Mouse (Mus musculus) MEL (cell line): ENCODE data around the gene Olfr972.
"Not testable (repeated sequence)": the region's sequence is repeated elsewhere in the genome, so short reads cannot be mapped to it uniquely, and the experiment has no call there.

Experiments
- BHLHE40 ChIP-seq: IDR thresholded peaks from 2 replicates; pipeline ENCODE4 v1.6.1; 2012; ENCODE audit warnings: low read depth, mild to moderate bottlenecking, inconsistent platforms, low read length, improper control_type of control experiment, borderline replicate concordance
- CTCF ChIP-seq, 3 experiments: IDR thresholded peaks in 2 of 3; conservative IDR thresholded peaks in 1 of 3; 2 replicates each; pipeline ENCODE4 v1.5.1; 2011 to 2012; ENCODE audit warnings: low read length in 3 of 3, low read depth in 2 of 3, mild to moderate bottlenecking in 2 of 3, improper control_type of control experiment in 1 of 3, inconsistent platforms in 1 of 3, mixed read lengths in 1 of 3, moderate library complexity in 1 of 3; ENCODE audit not compliant: control insufficient read depth in 1 of 3, insufficient read depth in 1 of 3, poor library complexity in 1 of 3, severe bottlenecking in 1 of 3
- EP300 ChIP-seq, 2 experiments: IDR thresholded peaks; 2 replicates each; pipeline ENCODE4 v1.6.1; 2011; ENCODE audit warnings: improper control_type of control experiment in 2 of 2, low read length in 2 of 2, low read depth in 1 of 2, mild to moderate bottlenecking in 1 of 2
- POLR2A ChIP-seq, 2 experiments: IDR thresholded peaks; 2 replicates each; pipeline ENCODE4 v1.6.1; 2011 to 2012; ENCODE audit warnings: low read length in 2 of 2, mild to moderate bottlenecking in 2 of 2, control low read depth in 1 of 2, improper control_type of control experiment in 1 of 2, low read depth in 1 of 2, moderate library complexity in 1 of 2; ENCODE audit not compliant: control insufficient read depth in 1 of 2, insufficient read depth in 1 of 2, poor library complexity in 1 of 2
- TBP ChIP-seq: IDR thresholded peaks from 2 replicates; pipeline ENCODE4 v1.8.0; 2011; ENCODE audit warnings: low read depth, low read length, improper control_type of control experiment

GRCm38 (mm10) chr9:39877541-39878396 lies 11.5 kb downstream of the Olfr972 start:
- TF ChIP-seq TBP; POLR2A (IDR thresholded peaks at IDR 0.05; ENCODE audit: control insufficient read depth in 1 of 2, insufficient read depth in 1 of 2, low read depth in 1 of 2, low read length in 2 of 2, poor library complexity in 1 of 2); CTCF (IDR thresholded peaks at IDR 0.05 in 2 of 3, conservative IDR thresholded peaks at IDR 0.05 in 1 of 3; ENCODE audit: control insufficient read depth in 1 of 3, insufficient read depth in 1 of 3, low read depth in 2 of 3, low read length in 3 of 3, poor library complexity in 1 of 3, severe bottlenecking in 1 of 3); EP300 (IDR thresholded peaks at IDR 0.05; ENCODE audit: low read depth in 1 of 2, low read length in 2 of 2); BHLHE40: not testable (repeated sequence)
